Mouse (Mus musculus) neural tube, embryonic 11.5 days (tissue): ENCODE measurements at regions not wholly inside any gene's neighbourhood (a gene's known extent, or its start where the extent isn't known, plus 50 kb on each side); places are given as distances from the start of the nearest gene placed in this dataset.
"Not testable (repeated sequence)": the region's sequence is repeated elsewhere in the genome, so short reads cannot be mapped to it uniquely, and the experiment has no call there.

Experiments used
- ATAC-seq: fragments of 200-750 bp; cut with Nextera tagmentation; 2 replicates; pipeline ENCODE4 v1.8.0; 2017; ENCODE audit warnings: moderate number of reproducible peaks, mild to moderate bottlenecking, moderate TSS enrichment, moderate library complexity; ENCODE audit not compliant: insufficient read depth, low FRiP score, low TSS enrichment
- DNase-seq: peaks from one replicate; pipeline ENCODE4 v3.0.0-alpha.2; 2015; ENCODE audit warnings: low spot score
- H3K27ac ChIP-seq: fragments of 300-500 bp; sonication (generic); 2 replicates; pipeline ENCODE4 v1.5.1; 2014; ENCODE audit warnings: low read depth, mild to moderate bottlenecking, low read length
- H3K27me3 ChIP-seq: fragments of 300-500 bp; sonication (generic); 2 replicates; pipeline ENCODE4 v1.6.1; 2014; ENCODE audit warnings: mild to moderate bottlenecking, low read length, mixed read lengths; ENCODE audit not compliant: control insufficient read depth, insufficient read depth
- H3K36me3 ChIP-seq: fragments of 300-500 bp; sonication (generic); 2 replicates; pipeline ENCODE4 v1.6.1; 2014; ENCODE audit warnings: mild to moderate bottlenecking, low read length, moderate library complexity, mixed read lengths; ENCODE audit not compliant: control insufficient read depth, insufficient read depth
- H3K4me1 ChIP-seq: fragments of 300-500 bp; sonication (generic); 2 replicates; pipeline ENCODE4 v1.6.1; 2014; ENCODE audit warnings: low read length, mixed read lengths; ENCODE audit not compliant: control insufficient read depth, insufficient read depth
- H3K4me2 ChIP-seq: fragments of 300-500 bp; sonication (generic); 2 replicates; pipeline ENCODE4 v1.6.1; 2014; ENCODE audit warnings: low read depth, mild to moderate bottlenecking, moderate library complexity
- H3K4me3 ChIP-seq: fragments of 300-500 bp; sonication (generic); 2 replicates; pipeline ENCODE4 v1.5.1; 2014; ENCODE audit warnings: low read depth, low read length
- H3K9ac ChIP-seq: fragments of 300-500 bp; sonication (generic); 2 replicates; pipeline ENCODE4 v1.6.1; 2014; ENCODE audit warnings: mild to moderate bottlenecking, low read length
- H3K9me3 ChIP-seq: fragments of 300-500 bp; sonication (generic); 2 replicates; pipeline ENCODE4 v1.6.1; 2016; ENCODE audit warnings: low read length; ENCODE audit not compliant: control insufficient read depth
- WGBS: fragments of 180-500 bp; shearing (Covaris S2); extraction: QIAGEN DNeasy Blood & Tissue Kit; methylation state at CpG from one replicate; pipeline ENCODE4 v1.1.7; 2014; 5-methylcytosine and 5-hydroxymethylcytosine counted together

- DNase-seq, ATAC-seq, H3K9ac ChIP-seq, H3K27ac ChIP-seq, H3K36me3 ChIP-seq, H3K9me3 ChIP-seq, H3K4me1 ChIP-seq, H3K27me3 ChIP-seq, H3K4me3 ChIP-seq, H3K4me2 ChIP-seq: not testable (repeated sequence)
- WGBS: 85% methylated on average over 21 of the region's 21 CpGs
Measured at GRCm38 (mm10) chr17:16997241-16997640, 66.7 kb upstream of the Zfp960 start.

- DNase-seq (peak; percentile 85), ATAC-seq (peak; percentile 100)
- WGBS: 5% methylated on average over 16 of the region's 16 CpGs
- H3K36me3 ChIP-seq, H3K9me3 ChIP-seq, H3K27me3 ChIP-seq, H3K4me1 ChIP-seq, H3K27ac ChIP-seq, H3K9ac ChIP-seq: not testable (repeated sequence)
- H3K4me2 ChIP-seq: peak overlapping the region; percentile 44
- H3K4me3 ChIP-seq: peak overlapping the region; percentile 42
Measured at GRCm38 (mm10) chr17:17004632-17005265, 59.2 kb upstream of the Zfp960 start.

GRCm38 (mm10) chr17:17005267-17005666, 58.6 kb upstream of the Zfp960 start:
- not testable (repeated sequence) for H3K9ac ChIP-seq, ATAC-seq, H3K9me3 ChIP-seq, H3K4me1 ChIP-seq, H3K27ac ChIP-seq, H3K27me3 ChIP-seq, H3K36me3 ChIP-seq
- 16% methylated on average over 10 of the region's 11 CpGs for WGBS
- Histone ChIP-seq H3K4me2 (peak overlapping the region; percentile 44), H3K4me3 (peak overlapping the region; percentile 42)
- DNase-seq: peak; percentile 17
